Mouse (Mus musculus) left cerebral cortex, postnatal 4 days (tissue): ENCODE measurements around the gene Pcdh19. TPM values are rescaled to one million over a fixed set of nuclear protein-coding genes. Genes with fewer than 3 reads are reported as not detected.

Experiments used
- DNase-seq: peaks from one replicate; pipeline ENCODE4 v3.0.0-alpha.2; 2022
- intact Hi-C: fragments of 180-260 bp; cut with DNase I; formaldehyde crosslinking; loops from one replicate; pipeline ENCODE4 v1.15.1; 2025
- total RNA-seq, 2 experiments: library from RNA; stranded (reverse); gene quantifications; 2 replicates each; pipeline ENCODE4 v1.2.3; 2021

Gene Pcdh19
- total RNA-seq, 2 experiments from 2014 or later, result 93.4 to 96.2 TPM

DNA sequence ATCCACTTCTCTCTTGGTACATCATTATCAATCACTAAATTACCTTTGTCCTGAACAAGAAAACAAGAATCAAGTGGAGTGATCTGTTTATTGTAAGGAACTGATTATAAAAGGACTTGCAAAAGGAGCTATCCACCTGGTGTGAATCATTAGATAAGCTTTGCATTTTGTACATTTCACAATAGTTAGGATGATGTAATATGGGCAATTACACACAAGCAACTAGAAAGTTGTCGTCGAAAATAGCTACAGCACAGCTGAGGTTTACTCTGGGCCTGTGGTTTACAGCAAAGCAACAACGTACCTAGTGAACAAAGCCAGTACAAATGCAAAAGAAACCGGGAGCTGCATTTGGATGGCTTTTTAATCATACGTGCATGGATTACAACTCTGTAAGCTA lies 28.7 kb downstream of the Pcdh19 start:
- intact Hi-C loops, result no loop called here
- no peak for DNase-seq

DNA sequence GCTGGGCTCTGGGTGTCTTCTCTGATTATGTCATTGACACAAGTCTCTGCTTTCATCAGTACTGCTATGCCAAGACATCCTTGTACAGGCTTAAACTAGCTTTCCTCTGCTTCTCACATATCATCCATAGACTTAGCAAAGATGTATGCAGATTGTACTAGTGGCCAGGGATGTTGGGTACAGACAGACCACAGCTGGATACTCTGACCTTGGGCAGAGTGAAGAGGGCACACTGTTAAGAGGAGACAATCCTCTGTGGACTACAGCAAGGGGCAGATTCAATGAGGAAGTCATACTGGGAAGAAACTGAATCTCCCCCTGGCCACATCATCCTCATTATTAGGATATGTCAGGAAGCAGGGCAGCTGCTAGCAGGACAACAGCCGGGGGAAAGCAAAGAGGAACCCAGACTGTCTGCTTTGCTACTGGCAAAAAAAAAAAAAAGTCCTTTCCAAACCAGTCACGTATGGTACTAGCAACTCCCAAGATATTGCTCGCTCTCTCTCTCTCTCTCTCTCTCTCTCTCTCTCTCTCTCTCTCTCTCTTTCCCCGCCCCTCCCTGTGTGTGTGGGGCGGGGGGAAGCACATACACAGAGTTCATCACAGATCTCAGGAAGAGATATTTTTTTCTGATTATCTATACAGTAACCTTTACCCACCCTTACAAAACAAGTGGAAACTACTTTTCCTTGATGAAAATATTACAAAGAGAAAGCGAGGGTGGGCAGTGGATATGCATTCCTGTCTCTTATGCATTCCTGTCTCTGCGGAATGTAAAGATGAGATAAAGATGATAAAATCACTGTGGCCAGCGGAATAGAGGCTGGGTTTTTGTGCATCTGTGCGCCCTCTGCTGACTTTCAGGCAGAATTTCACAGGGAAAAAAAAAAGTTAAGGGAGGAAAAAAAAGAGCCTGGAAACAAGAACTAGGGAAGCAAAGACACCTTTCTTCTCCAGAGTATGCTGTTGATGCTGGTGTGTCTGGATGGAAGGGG lies 31.2 kb downstream of the Pcdh19 start:
- no peak for DNase-seq
- intact Hi-C loops, result no loop called here

DNA sequence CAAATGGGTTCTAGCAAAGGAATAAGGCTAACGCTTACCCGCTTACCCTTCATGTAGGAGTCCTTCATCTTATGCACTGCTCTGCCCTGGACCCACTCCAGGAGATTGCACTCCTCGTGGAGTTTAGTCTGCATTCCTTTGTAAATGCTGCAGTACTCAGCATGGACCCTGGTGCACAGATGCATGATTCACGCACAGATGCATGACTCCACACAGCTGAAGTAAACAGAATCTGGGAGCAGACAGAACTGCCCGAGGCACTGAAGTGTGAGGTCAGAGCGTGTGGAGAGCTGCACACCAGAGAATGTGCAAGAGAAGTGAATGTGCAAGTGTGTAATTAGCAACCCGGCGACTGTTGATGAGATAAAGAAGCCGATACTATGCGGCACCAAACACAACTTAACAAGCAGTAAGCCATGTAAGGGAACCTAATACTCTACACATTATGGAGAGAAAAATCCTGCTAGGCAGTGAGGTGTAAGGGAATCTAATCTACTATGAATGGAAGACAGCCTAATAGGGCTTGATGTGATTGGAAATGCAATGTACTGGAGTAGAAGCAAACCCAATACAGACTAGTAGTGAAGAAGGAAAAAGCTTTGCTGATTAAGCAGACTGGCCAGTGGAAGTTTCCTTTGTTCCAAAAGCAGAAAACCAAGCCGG lies 32.8 kb downstream of the Pcdh19 start:
- no peak for DNase-seq
- intact Hi-C loops, result no loop called here

DNA sequence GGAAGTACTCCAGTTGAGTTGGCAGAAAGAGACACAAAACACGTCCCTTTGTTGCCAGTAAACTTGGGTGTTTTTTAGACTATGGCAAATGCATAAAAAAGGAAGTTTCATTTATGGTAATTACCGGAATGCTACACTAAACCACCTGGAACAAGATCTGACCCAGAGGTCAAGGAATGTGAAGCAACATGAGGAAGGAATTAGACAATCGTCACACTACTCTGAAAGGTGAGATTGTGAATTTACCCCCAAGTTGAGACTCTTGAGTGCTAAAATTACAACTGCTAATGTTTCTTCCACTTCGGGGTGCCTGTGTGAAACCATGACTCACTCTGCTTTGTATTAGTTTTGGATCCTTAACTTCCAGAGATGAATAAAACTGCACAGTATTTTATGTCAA lies 33.6 kb downstream of the Pcdh19 start:
- intact Hi-C loops, result no loop called here
- DNase-seq, result no peak

DNA sequence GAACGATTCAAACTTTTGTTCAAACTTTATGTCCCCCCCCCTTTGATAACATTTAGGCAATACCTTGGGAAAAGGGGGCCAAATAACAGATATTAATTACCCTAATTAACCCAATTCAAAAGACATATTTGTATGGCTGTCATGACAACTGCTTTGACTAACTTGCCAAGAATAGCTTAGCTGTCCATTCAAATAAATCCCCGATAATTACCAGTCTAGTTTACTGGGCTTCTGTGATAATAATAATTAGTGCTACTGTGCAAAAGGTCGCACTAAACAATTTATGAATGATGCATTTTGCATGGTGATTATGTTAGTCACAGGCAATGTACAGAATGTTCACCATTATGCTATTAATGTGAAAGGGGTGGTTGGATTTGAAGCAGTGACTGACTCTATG lies 35.7 kb downstream of the Pcdh19 start:
- no peak for DNase-seq
- intact Hi-C loops, result no loop called here

DNA sequence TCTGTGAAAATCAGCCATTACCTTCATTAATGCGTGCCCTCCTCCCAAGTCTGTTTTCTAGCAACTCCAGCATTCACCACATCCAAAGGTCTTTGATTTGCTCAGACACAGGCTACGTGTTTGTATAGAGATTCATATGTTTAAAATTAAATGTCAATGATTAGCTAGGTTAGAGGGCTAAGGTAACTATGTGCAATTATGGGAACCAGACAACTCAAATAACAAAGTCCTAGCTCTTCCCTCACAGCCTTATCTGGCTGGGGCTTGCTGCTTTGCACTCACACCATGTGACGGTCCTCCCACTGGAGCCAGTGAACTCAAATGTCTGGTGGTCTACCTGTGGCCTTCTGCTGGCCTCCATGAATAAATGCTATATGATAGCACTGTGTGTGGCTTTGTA lies 38.4 kb downstream of the Pcdh19 start:
- intact Hi-C loops, result no loop called here
- no peak for DNase-seq

DNA sequence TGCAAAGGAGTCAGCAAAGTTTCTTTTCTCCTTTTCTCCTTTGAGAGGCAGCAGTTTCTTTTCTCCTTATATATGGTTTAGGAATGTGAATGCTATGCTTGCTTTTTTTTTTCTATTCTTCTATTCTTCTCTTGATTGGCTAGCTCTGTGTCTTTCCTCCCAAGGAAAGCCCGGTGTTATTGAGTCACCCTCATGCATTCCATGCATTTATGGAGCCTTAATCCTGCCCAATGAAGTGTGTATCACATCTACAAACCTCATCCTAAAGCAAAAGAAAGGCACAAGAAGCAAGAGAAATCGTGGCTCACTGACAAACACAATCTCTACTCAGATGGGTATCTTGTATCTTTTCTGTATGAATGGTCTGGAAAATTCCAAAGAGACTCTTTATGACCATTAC lies 41.0 kb downstream of the Pcdh19 start:
- DNase-seq, result no peak
- intact Hi-C loops, result no loop called here

DNA sequence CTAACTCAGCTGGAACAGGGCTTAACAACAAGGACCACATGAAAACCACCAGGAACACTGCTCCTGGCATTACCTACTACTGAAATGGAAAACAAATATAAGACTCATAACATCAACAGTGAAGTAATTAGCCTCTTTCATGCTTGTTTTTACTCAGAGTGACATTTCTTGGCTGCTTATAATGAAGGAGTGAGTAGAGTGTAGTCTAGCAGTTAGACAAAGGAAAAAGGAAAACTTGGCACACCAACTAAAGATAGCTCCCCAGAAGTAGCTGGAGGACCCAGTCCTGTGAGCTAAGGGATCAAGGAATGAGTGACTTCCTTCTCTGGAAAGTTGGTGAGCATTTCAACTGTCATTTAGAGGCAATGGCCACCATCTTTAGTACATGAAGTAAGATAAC lies 49.3 kb downstream of the Pcdh19 start:
- no peak for DNase-seq
- intact Hi-C loops, result no loop called here

DNA sequence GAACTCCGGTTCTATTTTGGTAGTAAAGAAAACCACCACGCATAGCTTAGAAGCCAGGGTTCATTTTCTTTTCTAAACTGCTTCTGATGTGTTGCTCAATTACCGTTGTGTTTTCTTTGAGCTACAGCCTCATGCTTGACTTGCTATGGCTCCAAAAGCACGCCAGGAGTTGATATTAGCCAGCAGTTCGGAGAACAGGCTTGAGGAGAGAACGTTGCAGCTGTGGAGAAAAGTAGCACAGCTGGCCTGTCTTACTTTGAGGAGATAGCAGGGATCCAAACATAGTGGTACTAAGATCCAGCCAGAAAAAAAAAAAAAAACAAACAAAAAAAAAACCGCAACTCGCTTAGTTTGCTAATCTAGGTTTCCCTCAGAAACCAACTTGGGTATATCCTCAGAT lies 59.2 kb downstream of the Pcdh19 start:
- intact Hi-C loops, result no loop called here
- DNase-seq, result no peak

DNA sequence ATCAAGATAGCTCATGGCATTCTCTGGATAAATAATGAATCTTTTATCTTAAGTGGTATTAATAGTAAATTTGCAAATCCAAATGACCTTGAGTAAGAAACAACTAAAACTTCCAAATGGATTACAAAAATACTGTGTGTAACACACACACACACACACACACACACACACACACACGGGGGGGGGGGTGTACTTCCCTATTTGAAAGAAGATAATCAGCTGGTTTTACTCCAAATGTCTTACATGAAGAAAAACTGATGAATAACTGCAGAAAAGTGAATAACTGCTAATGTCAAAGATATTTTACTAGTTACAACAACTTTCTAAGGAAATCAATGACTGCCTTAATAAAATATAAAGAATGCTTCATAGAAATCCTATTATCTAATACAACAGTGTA lies 70.6 kb downstream of the Pcdh19 start:
- intact Hi-C loops, result no loop called here
- no peak for DNase-seq

DNA sequence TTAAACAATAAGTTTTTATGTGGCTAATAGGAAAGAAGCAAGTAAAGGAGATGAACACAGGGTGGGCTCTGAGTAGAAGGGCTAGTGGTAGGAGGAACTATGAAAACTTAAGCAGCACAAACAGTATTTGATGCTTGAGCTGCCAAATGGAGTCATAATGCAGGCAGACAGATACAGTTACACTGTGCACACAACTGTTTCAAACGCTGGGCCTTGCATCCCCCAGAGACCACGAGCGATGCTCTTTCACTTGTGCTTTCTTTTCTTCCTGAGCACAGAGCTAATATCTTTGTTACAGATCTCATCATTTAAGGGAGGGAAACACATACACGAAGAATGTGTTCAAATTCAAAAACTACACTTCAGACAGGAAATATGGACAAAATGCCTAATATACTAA lies 83.0 kb downstream of the Pcdh19 start:
- intact Hi-C loops, result no loop called here
- DNase-seq, result no peak

DNA sequence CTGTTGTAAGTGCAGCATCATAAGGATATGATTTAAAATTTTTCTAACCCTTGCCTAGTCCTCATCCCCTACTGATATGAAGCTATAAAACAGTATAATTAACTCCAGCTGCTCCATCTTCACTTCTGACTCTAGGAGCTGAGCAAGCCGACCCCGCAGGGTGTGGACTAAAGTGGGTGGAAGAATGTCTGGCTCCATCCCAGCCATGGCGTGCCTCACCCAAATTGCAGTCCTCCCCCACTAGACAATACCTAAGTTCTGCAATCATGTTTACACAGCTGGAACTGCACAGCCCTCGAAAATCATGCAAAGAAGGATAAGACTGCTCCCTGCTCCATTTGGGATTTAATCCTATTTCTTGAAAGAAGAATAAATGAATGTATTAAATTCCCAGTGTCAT lies 84.5 kb downstream of the Pcdh19 start:
- intact Hi-C loops, result no loop called here
- no peak for DNase-seq

DNA sequence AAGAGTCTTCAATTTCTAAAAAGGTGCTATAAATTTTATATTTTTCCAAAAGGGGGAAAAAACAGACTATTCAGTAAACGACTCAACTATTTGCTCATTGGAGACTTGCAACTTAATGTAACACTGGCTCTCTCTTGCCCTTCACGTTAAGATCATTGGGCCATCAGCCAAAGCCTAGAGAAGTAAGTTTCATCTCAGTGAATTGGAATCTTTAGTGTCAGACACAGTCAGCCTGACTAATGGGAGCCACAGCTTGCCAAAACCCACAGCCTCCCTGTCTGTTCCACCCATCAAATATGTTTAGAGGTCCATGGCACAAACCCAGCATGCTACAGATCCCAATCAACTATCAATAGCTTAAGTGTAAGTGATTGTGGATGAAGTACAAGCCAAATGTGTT lies 86.7 kb downstream of the Pcdh19 start:
- DNase-seq, result no peak
- intact Hi-C loops, result no loop called here

DNA sequence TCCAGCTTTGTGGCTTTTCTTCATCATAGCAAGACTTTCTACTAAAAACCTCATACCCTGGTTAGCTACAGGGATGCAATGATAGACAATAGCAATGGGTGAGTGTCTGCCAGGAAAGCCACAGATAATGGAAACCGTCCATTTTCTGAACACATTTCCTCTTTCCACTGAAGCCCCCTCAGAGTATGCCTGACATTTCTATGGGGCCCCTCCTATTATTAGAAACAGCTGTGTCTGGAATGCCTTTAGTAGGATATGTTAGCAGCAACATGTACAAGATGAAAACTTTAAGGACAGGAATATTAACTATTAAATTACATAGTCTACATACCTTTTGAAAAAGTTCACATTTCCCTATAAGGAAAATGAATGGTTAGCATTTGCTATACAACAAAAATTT lies 87.1 kb downstream of the Pcdh19 start:
- no peak for DNase-seq
- intact Hi-C loops, result no loop called here

DNA sequence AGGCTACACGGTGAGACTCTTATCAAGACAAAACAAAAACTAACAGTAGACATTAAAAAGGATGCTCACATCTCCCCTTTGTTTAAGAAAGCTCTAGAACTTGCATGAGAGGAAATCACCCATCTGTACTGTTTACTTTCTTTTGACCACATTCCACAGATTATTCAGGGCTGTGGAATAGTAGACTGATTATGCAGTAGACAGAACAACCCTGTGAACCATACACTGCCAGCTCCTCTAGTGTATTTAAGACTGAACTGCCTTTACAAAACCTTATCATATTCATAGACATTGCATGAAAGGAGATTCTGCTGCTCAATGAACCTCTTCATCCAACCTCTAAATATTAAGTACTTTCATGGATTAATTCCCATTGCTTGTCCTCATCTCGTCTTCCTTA lies 87.6 kb downstream of the Pcdh19 start:
- DNase-seq, result no peak
- intact Hi-C loops, result no loop called here

DNA sequence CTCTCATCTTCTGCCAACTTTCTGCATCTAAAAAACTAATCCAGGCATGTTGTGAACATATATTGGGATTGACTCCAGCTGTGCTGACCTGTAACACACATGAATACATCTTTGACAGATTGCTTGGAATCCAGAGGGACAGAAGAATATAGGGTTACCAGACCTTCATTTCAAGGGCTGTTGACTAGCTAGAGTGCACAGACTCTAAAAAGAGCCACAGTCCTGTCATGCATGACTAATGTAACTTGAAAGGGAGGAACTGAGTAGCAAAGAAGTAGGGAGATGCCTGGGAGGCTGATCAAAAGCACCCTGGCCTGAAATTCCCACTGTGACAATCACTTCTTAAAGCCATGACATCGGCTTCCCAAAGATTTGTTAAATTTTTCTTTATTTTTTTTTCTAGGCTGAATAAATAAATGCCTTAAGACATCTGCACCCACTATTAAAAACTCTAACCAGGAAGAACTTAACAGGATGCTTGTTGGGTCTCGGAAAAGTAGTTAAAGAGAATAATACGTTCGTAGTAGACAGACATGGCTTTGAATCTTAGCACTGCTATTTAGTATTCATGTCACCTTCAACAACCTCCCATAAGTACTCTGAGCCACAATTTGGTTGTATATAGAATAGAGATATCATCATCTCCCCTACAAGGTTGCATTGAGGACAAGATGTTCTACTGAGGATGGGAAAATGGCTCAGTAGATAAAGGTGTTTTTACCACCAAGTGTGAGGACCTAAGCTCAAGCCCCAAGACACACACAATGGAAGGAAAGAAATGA lies 113.0 kb downstream of the Pcdh19 start:
- no peak for DNase-seq
- intact Hi-C loops, result no loop called here

DNA sequence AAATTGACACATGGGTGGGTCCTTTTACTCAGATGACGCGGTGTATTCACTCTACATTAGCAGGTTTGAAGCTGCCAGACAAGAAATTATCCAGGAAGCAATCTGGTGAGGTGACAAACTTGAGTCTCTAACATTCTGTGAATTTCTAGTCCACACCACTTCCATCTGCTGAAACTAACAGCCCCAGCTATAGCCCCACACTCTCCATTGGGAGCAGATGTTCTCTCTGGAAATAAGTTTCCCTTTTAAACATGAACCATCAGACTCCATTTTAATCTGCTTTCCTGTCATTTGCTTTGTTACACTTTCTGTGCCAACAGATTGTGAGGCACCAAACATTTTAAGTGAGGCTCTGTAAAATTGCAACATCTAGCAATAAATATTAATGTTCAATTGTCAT lies 123.4 kb downstream of the Pcdh19 start:
- intact Hi-C loops, result no loop called here
- DNase-seq, result no peak
